Mouse (Mus musculus) liver, embryonic 14.5 days (tissue): Measurements from ENCODE around the gene Tmc7. TPM values are rescaled to one million over a fixed set of nuclear protein-coding genes. Genes with fewer than 3 reads are reported as not detected.

Source experiments
- ATAC-seq: fragments of 200-750 bp; cut with Nextera tagmentation; 2 replicates; pipeline ENCODE4 v1.8.0; 2017; ENCODE audit warnings: moderate number of reproducible peaks, mild to moderate bottlenecking, moderate library complexity; ENCODE audit not compliant: insufficient read depth
- DNase-seq, 3 experiments: peaks; one replicate each; pipeline ENCODE4 v3.0.0-alpha.2; 2012 to 2013; ENCODE audit warnings: low read depth in 3 of 3, low spot score in 3 of 3
- H3K27ac ChIP-seq: fragments of 300-500 bp; sonication (generic); 2 replicates; pipeline ENCODE4 v1.5.1; 2014; ENCODE audit warnings: moderate library complexity, mild to moderate bottlenecking, control low read depth, inconsistent platforms
- H3K27me3 ChIP-seq: fragments of 300-500 bp; sonication (generic); 2 replicates; pipeline ENCODE4 v1.6.1; 2014; ENCODE audit warnings: mild to moderate bottlenecking, low read length, moderate library complexity; ENCODE audit not compliant: control insufficient read depth, insufficient read depth
- H3K36me3 ChIP-seq: fragments of 300-500 bp; sonication (generic); replicated peaks from 2 replicates; pipeline ENCODE4 v1.6.1; 2014; ENCODE audit warnings: low read depth; ENCODE audit not compliant: control insufficient read depth, insufficient read depth
- H3K4me1 ChIP-seq, 2 experiments: fragments of 200-500 bp in 1 of 2; fragments of 300-500 bp in 1 of 2; sonication (generic) in 1 of 2; replicated peaks; 2 replicates each; pipeline ENCODE4 v1.6.1; 2012 to 2014; ENCODE audit warnings: antibody characterized with exemption in 1 of 2, inconsistent platforms in 1 of 2, low read length in 1 of 2; ENCODE audit not compliant: control insufficient read depth in 2 of 2, insufficient read depth in 2 of 2
- H3K4me2 ChIP-seq: fragments of 300-500 bp; sonication (generic); 2 replicates; pipeline ENCODE4 v1.6.1; 2014; ENCODE audit warnings: low read depth, mild to moderate bottlenecking, control low read depth, moderate library complexity
- H3K4me3 ChIP-seq, 2 experiments: fragments of 200-500 bp in 1 of 2; fragments of 300-500 bp in 1 of 2; sonication (generic) in 1 of 2; 2 replicates each; pipeline ENCODE4 v1.5.1; 2012 to 2014; ENCODE audit warnings: low read depth in 2 of 2, low read length in 2 of 2, mild to moderate bottlenecking in 2 of 2, control low read depth in 1 of 2, inconsistent platforms in 1 of 2, moderate library complexity in 1 of 2; ENCODE audit not compliant: insufficient read depth in 1 of 2
- H3K9ac ChIP-seq: fragments of 300-500 bp; sonication (generic); replicated peaks from 2 replicates; pipeline ENCODE4 v1.6.1; 2014; ENCODE audit warnings: mild to moderate bottlenecking, control low read depth, moderate library complexity
- H3K9me3 ChIP-seq: fragments of 300-500 bp; sonication (generic); 2 replicates; pipeline ENCODE4 v1.6.1; 2016; ENCODE audit warnings: low read length, mixed read lengths; ENCODE audit not compliant: control insufficient read depth
- CTCF ChIP-seq: IDR thresholded peaks from 2 replicates; pipeline ENCODE4 v1.5.1; 2016; ENCODE audit warnings: antibody characterized with exemption, low read depth, control low read depth
- EP300 ChIP-seq: IDR thresholded peaks from 2 replicates; pipeline ENCODE4 v1.6.1; 2016; ENCODE audit warnings: antibody characterized with exemption, low read depth
- WGBS: fragments of 180-500 bp; shearing (Covaris S2); extraction: QIAGEN DNeasy Blood & Tissue Kit; methylation state at CpG from one replicate; pipeline ENCODE4 v1.1.7; 2014; ENCODE audit not compliant: insufficient replicate concordance; 5-methylcytosine and 5-hydroxymethylcytosine counted together
- polyA plus RNA-seq, 2 experiments: library from polyadenylated mRNA; depleted of rRNA in 1 of 2; stranded (reverse) in 1 of 2; unstranded in 1 of 2; fragments of >200 nt; fragmentation: Nextera tagmentation in 1 of 2; extraction: Ambion mirVana in 1 of 2; gene quantifications; 2 replicates each; pipeline versions ENCODE4 v1.2.1 to v1.2.3; 2012 to 2014

Tmc7 gene
- polyA plus RNA-seq, 2 experiments = 0.11 to 0.24 TPM

DNA sequence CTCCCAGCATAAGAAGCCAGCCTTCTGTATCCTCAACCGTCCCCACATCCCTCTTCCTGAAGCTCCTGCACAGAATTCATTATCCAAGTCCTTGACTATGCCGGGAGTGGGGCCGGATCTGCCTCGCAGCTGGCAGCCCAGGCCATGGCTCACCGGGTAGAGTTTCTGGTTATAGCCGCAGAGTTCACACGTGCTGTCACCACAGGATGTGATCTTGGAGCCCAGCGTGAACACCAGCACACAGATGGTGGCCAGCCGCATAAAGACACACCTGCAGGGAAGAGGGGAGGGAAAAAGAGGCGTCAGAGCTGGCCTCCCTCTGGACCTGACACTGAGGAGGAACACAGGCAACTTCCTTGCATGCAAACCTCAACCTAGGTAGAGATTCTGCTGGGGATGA is 37.1 kb downstream of the Tmc7 start:
- ATAC-seq (no peak), DNase-seq (no peak)
- Histone ChIP-seq H3K9me3 (no peaks in the 10 kb centered on the region), H3K4me3 (no peak overlapping the region), H3K4me2 (no peak overlapping the region), H3K27me3 (no peaks in the 10 kb centered on the region), H3K9ac (no peak overlapping the region), H3K4me1 (no peaks in the 10 kb centered on the region), H3K36me3 (no peaks in the 10 kb centered on the region), H3K27ac (no peak overlapping the region)
- no peak for TF ChIP-seq CTCF
- TF ChIP-seq EP300 = no peak
- 66% methylated on average over 10 of the region's 10 CpGs for WGBS

DNA sequence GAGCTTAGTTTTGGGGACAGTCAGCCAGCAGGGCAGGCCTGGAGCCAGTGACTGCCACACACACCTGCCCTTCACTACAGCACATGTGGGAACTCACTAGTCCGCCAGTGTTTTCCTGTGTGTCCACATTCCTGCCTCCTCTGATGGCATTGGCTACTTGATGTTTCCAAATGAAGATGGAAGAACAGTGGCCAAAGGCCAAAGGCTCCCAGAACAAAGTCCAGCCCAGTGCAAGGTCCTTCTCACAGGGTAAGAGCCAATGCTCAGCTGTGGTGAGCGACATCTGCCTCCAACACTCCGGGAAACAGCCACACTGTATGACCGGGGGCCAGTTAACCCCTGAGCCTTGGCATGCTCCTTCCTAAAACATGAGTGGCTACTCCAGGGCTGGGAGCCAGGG is 40.4 kb downstream of the Tmc7 start:
- WGBS = 74% methylated on average over 4 of the region's 4 CpGs
- no peak for ATAC-seq
- Histone ChIP-seq H3K27me3 (no peaks in the 10 kb centered on the region), H3K27ac (no peak overlapping the region), H3K4me3 (no peak overlapping the region), H3K4me2 (no peak overlapping the region), H3K36me3 (no peaks in the 10 kb centered on the region), H3K9ac (no peak overlapping the region), H3K9me3 (no peaks in the 10 kb centered on the region), H3K4me1 (no peaks in the 10 kb centered on the region)
- TF ChIP-seq EP300 (no peak), CTCF (no peak)
- no peak for DNase-seq

- Histone ChIP-seq H3K4me1 (peaks cover 0 to 7% of the 10 kb centered on the region in 2 experiments; a peak in 1 of 4 replicates), H3K9ac (no peak overlapping the region), H3K9me3 (no peaks in the 10 kb centered on the region), H3K27me3 (no peaks in the 10 kb centered on the region), H3K27ac (no peak overlapping the region), H3K36me3 (no peaks in the 10 kb centered on the region), H3K4me3 (no peak overlapping the region), H3K4me2 (no peak overlapping the region)
- DNase-seq (no peak), ATAC-seq (no peak)
- 70% methylated on average over 4 of the region's 4 CpGs for WGBS
- TF ChIP-seq EP300 (no peak), CTCF (no peak)
These were observed 49.5 kb downstream of the Tmc7 start for GRCm38 (mm10) chr7:118535076-118535475.

DNA sequence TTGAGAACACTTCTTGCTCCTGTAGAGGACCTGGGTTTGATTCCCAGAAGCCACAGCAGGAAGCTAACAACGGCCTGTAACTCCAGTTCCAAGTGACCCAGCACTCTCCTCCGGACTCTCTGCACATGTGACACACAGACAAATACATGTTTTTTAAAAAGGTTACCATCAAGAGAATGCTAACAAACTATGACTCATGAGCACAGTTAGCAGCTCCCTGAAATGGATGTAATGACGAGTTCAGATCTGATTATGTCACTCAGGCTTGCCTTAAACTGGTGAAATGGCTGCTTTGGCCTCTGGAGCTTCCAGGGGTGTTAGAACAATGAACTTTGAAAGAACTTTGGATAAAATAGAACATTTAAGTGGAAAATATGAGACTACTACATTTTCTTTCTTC is 50.2 kb downstream of the Tmc7 start:
- H3K4me3 ChIP-seq = no peak overlapping the region
- no peaks in the 10 kb centered on the region for H3K36me3 ChIP-seq
- 56% methylated on average over 3 of the region's 3 CpGs for WGBS
- TF ChIP-seq CTCF (no peak), EP300 (no peak)
- H3K27ac ChIP-seq = no peak overlapping the region
- ATAC-seq = no peak
- H3K27me3 ChIP-seq = no peaks in the 10 kb centered on the region
- H3K9ac ChIP-seq = no peak overlapping the region
- DNase-seq = no peak
- peaks cover 0 to 7% of the 10 kb centered on the region in 2 experiments; a peak in 1 of 4 replicates for H3K4me1 ChIP-seq
- peak overlapping the region; percentile 73; the same call in 1 of the 2 replicates for H3K4me2 ChIP-seq
- H3K9me3 ChIP-seq = no peaks in the 10 kb centered on the region

DNA sequence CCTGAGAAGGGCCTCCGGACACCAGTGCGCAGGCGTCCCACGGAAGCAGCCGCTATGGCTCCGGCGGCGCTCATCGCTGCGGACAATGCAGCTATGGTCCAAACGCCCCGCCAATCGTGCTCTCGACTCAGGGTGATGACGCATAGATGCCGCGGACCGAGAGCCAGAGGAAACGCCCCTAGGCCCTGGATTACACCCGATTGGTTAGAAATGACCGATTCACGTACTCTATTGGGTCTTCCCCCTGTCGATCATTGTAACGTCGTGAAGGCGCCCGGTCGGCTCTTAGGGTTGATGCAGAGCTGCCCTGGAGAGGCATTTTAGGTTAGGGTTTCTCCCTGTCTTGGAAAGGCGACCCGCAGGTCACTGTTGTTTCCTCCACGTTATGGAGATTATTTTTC is 51.4 kb downstream of the Tmc7 start, which contains the start of gene Coq7:
Gene Coq7, minus strand, starts transcription at position 179 of the 401 bp plus-strand sequence.
- Histone ChIP-seq H3K4me2 (peak within 1 kb of the TSS; percentile 73), H3K4me1 (peaks cover 0 to 7% of the 10 kb centered on the region in 2 experiments; a peak in 1 of 4 replicates), H3K9me3 (no peaks in the 10 kb centered on the region), H3K4me3 (peak within 1 kb of the TSS; percentile 70 to 97), H3K27me3 (no peaks in the 10 kb centered on the region), H3K27ac (peak within 1 kb of the TSS; percentile 49), H3K9ac (peak within 1 kb of the TSS; percentile 71), H3K36me3 (no peaks in the 10 kb centered on the region)
- TF ChIP-seq EP300 = peak; percentile 74
- no peak for TF ChIP-seq CTCF
- WGBS = under 1% methylated on average over 31 of the region's 31 CpGs
- DNase-seq = peak; percentile 91 to 98 (median 92)
- peak; percentile 99 for ATAC-seq
